Mouse (Mus musculus) stomach, embryonic 15.5 days (tissue): ENCODE data around the gene Tmem198. TPM values are rescaled to one million over a fixed set of nuclear protein-coding genes. Genes with fewer than 3 reads are reported as not detected.
A peak's percentile ranks its signal among the peaks of the same experiment; 100 is the strongest.

Experiments
- ATAC-seq: fragments of 200-750 bp; cut with Nextera tagmentation; 2 replicates; pipeline ENCODE4 v1.8.0; 2017; ENCODE audit warnings: low read depth, moderate number of reproducible peaks, moderate TSS enrichment; ENCODE audit not compliant: insufficient read depth, low FRiP score
- H3K27ac ChIP-seq: fragments of 300-500 bp; sonication (generic); 2 replicates; pipeline ENCODE4 v1.5.1; 2015; ENCODE audit warnings: mild to moderate bottlenecking, inconsistent platforms
- H3K27me3 ChIP-seq: fragments of 300-500 bp; sonication (generic); replicated peaks from 2 replicates; pipeline ENCODE4 v1.6.1; 2015; ENCODE audit warnings: inconsistent platforms
- H3K36me3 ChIP-seq: fragments of 300-500 bp; sonication (generic); 2 replicates; pipeline ENCODE4 v1.6.1; 2015; ENCODE audit warnings: inconsistent platforms
- H3K4me1 ChIP-seq: fragments of 300-500 bp; sonication (generic); 2 replicates; pipeline ENCODE4 v1.6.1; 2015; ENCODE audit warnings: inconsistent platforms
- H3K4me2 ChIP-seq: fragments of 300-500 bp; sonication (generic); 2 replicates; pipeline ENCODE4 v1.6.1; 2015; ENCODE audit warnings: mild to moderate bottlenecking, inconsistent platforms
- H3K4me3 ChIP-seq: fragments of 300-500 bp; sonication (generic); replicated peaks from 2 replicates; pipeline ENCODE4 v1.5.1; 2015; ENCODE audit warnings: inconsistent platforms
- H3K9ac ChIP-seq: fragments of 300-500 bp; sonication (generic); 2 replicates; pipeline ENCODE4 v1.6.1; 2015; ENCODE audit warnings: inconsistent platforms
- H3K9me3 ChIP-seq: fragments of 300-500 bp; sonication (generic); 2 replicates; pipeline ENCODE4 v1.6.1; 2016; ENCODE audit warnings: inconsistent platforms
- WGBS: fragments of 180-500 bp; shearing (Covaris S2); methylation state at CpG from one replicate; pipeline ENCODE4 v1.1.7; 2015; 5-methylcytosine and 5-hydroxymethylcytosine counted together
- polyA plus RNA-seq: library from polyadenylated mRNA; unstranded; fragments of >200 nt; fragmentation: Nextera tagmentation; extraction: Ambion mirVana; gene quantifications from 2 replicates; pipeline ENCODE4 v1.2.1, GENCODE M21; 2015

Tmem198 gene
- polyA plus RNA-seq, 1 experiment from 2014 or later, result 2.7 TPM

DNA sequence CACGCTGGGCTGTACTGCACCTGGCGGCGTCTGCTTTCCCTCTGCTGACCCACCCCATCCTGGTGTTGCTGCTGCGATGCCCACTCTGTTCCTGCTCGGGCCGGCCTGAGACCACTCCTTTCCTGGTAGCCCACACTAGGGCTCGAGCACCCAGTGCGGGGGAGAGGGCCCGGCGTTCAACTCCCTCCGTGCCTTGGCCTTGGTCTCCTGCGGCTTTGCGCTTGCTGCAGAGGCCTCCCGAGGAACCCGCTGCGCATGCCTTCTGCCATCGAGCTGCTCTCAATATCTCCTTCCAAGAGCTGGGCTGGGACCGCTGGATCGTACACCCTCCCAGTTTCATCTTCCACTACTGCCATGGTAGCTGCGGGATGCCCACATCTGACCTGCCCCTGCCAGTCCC lies 30.3 kb downstream of the Tmem198 start:
- Histone ChIP-seq H3K4me1 (peaks cover 24% of the 10 kb centered on the region), H3K27ac (no peak overlapping the region), H3K27me3 (no peaks in the 10 kb centered on the region), H3K36me3 (no peaks in the 10 kb centered on the region), H3K4me3 (no peak overlapping the region), H3K9ac (no peak overlapping the region), H3K9me3 (no peaks in the 10 kb centered on the region), H3K4me2 (no peak overlapping the region)
- no peak for ATAC-seq
- WGBS, result 60% methylated on average over 20 of the region's 20 CpGs

DNA sequence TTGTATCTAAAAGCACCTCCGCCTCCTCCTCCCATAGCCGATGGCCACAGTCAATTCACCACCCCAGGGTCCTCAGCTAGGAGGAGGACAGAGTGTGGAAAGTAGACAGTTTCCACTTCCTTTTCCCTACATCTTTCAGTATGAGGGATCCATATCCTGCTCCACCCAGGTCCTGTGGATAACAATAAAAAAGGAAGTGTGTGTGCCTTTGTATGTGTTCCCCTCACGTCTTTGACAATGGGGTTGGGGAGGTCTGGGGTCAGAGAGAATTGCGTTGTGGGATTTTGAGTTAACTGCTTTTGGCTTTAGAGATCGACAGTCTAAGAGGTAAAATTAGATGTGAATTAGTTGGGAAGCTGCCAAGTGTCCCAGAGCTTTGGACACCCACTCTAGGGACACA lies 30.8 kb downstream of the Tmem198 start:
- Histone ChIP-seq H3K9me3 (no peaks in the 10 kb centered on the region), H3K4me2 (no peak overlapping the region), H3K9ac (no peak overlapping the region), H3K27me3 (no peaks in the 10 kb centered on the region), H3K27ac (no peak overlapping the region), H3K4me3 (no peak overlapping the region), H3K4me1 (peaks cover 19% of the 10 kb centered on the region), H3K36me3 (no peaks in the 10 kb centered on the region)
- no peak for ATAC-seq
- 67% methylated on average over 5 of the region's 5 CpGs for WGBS

DNA sequence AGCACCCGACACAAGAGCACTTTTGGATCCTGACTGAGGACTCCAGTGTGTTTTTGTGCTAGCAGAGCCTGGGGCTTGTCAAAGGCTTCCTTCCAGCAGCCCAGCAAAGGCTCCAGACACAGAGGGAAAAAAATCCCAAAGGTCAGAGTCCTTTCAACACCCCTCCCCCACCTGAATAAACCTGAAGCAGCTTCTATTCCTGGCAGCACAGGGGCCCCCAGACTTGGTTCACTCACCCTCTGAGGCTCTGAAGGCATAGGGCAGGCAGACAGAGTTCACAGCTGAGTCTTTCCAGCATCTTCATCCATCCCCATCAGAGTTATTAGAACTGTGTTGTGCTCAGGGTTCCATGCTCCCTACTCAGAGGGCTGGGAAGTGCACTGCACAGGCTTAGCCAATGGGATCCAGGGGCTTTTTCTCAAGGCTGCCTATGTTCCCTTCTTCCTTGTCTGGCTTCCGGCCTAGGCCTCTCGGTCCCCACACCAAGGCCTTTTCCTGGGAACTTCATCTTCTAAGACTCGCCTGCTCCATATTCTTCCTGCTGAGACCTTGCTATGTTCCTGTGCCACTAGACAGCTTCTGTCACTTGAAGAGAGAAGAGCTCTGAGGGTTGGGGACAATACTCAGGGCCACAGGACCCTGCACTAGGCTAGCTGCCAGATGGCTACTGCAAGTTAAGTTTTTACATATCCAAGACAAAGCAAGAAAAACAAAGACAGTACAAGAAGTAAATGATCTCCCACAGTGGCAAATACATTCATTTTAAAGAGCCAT lies 32.3 kb downstream of the Tmem198 start:
- 48% methylated on average over 4 of the region's 4 CpGs for WGBS

DNA sequence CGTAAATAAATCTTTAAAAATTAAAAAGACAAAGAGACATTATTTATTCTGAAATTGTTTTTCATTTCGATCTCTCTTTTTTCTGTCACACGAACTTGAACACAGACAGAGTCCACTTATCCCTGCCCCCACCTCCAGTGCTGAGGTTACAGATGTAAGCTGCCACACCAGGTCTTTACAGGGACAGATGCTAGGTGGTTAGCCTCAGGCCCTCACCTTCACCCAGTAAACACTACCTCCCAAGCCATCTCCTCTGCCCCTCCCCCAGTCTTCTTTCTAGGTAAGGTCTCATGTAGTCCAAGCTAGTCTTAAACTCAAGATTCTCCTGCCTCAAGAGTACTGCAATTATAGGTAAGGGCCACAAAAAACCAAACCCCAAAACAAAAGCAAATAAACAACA lies 33.2 kb downstream of the Tmem198 start:
- Histone ChIP-seq H3K4me2 (no peak overlapping the region), H3K4me3 (no peak overlapping the region), H3K4me1 (peaks cover 8% of the 10 kb centered on the region; the same call in 1 of the 2 replicates), H3K9ac (no peak overlapping the region), H3K36me3 (no peaks in the 10 kb centered on the region), H3K27ac (no peak overlapping the region), H3K27me3 (no peaks in the 10 kb centered on the region), H3K9me3 (no peaks in the 10 kb centered on the region)
- ATAC-seq, result no peak
- WGBS, result 90% methylated on average over 3 of the region's 3 CpGs

More for the DNA sequence above, 32.3 kb downstream of the Tmem198 start:
- peak; percentile 56; the same call in 1 of the 2 replicates for ATAC-seq
- Histone ChIP-seq H3K4me2 (no peak overlapping the region), H3K9me3 (no peaks in the 10 kb centered on the region), H3K27me3 (no peaks in the 10 kb centered on the region), H3K4me1 (peaks cover 17% of the 10 kb centered on the region), H3K36me3 (no peaks in the 10 kb centered on the region), H3K27ac (peak overlapping the region; percentile 72), H3K4me3 (no peak overlapping the region), H3K9ac (no peak overlapping the region)

DNA sequence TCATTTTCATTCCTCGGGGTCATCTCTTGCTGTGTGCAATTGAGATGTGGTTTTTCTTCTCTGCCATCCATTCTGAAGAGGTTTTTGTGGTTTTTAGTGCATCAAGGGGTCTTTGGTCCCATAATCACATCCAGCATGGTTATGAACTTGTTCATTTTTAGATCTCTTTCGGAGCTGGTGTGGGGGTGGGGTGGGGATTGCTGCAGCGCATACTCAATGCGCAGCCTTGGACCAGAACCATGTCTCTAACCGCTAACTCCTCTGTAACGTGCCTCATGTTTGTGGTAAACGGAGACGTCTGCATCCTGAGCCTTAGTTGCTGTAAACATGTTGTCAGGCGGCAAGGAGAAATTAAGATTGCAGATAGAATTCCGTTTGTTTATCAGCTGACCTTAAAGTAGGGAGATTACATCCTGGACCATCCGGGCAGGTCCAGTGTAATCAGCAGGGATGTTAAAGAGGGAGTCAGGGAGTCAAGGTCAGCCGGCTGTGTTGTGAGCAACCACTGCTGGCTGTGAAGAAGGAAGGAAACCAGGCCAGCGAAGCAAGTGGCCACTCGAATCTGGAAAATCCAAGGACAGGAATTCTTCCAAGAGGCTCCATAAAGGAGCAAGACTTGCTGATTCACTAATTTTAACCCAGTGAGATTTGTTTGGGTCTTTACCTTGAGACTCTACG lies 37.5 kb downstream of the Tmem198 start:
- 62% methylated on average over 15 of the region's 15 CpGs for WGBS
- no peak overlapping the region for H3K9ac ChIP-seq

DNA sequence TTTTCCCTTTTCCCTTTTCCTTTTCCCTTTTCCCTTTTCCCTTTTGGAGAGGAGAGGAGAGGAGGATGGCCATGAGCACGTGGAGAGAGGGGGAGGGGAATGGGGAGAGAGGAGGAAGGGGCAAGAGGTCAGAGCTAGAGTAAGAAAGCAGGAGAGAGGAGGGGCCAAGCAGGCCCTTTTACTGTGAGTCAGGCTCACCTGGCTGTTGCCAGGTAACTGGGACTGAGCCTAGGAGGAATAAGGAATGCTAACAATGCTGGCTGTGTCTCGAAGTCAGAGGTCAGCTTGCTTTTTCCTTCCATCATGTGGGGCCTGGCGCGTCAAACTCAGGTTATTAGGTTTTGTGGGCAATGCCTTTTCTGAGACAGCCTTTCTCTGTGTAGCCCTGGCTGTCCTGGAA lies 38.7 kb downstream of the Tmem198 start:
- Histone ChIP-seq H3K9me3 (no peaks in the 10 kb centered on the region), H3K9ac (no peak overlapping the region), H3K4me1 (peaks cover 22% of the 10 kb centered on the region), H3K36me3 (no peaks in the 10 kb centered on the region), H3K4me3 (no peak overlapping the region), H3K27me3 (no peaks in the 10 kb centered on the region), H3K27ac (peak overlapping the region; percentile 70), H3K4me2 (no peak overlapping the region)
- 33% methylated on average over 4 of the region's 4 CpGs for WGBS
- ATAC-seq, result no peak

More for the DNA sequence above, 37.5 kb downstream of the Tmem198 start:
- Histone ChIP-seq H3K4me3 (no peak overlapping the region), H3K9me3 (no peaks in the 10 kb centered on the region), H3K4me2 (no peak overlapping the region), H3K4me1 (peaks cover 23% of the 10 kb centered on the region), H3K27ac (no peak overlapping the region), H3K27me3 (no peaks in the 10 kb centered on the region), H3K36me3 (no peaks in the 10 kb centered on the region)
- ATAC-seq, result no peak

DNA sequence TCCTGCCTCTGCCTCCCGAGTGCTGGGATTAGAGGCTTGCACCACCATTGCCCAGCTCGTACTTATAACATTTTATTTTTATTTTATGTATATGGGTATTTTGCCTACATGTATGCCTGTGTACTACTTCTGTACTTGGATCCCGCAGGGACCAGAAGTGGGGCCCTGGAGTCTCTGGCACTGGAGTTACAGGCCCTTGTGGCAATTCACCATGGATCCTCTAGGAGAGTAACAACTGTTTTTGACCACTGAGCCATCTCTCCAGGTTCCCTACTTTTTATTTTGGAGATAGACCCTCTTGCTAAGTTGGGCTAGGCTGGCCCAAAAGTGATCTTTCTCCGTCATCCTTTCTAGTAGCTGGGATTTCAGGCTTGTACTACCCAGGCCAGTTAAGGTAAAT lies 39.1 kb downstream of the Tmem198 start:
- no peaks in the 10 kb centered on the region for H3K27me3 ChIP-seq
- H3K27ac ChIP-seq, result peak overlapping the region; percentile 70
- no peak overlapping the region for H3K4me3 ChIP-seq
- no peak overlapping the region for H3K4me2 ChIP-seq
- 96% methylated on average over 4 of the region's 4 CpGs for WGBS
- H3K36me3 ChIP-seq, result no peaks in the 10 kb centered on the region
- no peak for ATAC-seq
- H3K9me3 ChIP-seq, result no peaks in the 10 kb centered on the region
- H3K9ac ChIP-seq, result no peak overlapping the region
- H3K4me1 ChIP-seq, result peaks cover 22% of the 10 kb centered on the region

DNA sequence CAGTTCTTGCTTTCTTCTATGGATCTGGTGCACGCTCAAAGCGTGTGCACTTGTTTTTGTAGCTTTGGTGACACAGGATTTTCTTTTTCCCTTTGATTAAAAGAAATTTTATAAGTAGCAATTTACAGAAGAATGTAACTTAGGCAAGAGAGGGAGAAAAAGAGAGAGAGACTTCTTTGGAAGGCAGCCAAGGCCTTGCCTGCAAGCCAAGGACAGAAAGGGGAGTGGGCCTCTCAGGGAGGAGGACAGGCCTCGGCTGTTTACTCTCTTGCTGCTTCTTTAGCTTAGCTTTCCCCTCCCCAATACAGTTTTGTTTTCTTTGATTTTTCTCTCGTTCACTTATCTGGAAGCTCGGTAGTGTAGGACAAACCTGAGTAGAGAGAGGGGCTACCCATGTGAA lies 40.2 kb downstream of the Tmem198 start:
- H3K36me3 ChIP-seq, result no peaks in the 10 kb centered on the region
- H3K27ac ChIP-seq, result peak overlapping the region; percentile 99

DNA sequence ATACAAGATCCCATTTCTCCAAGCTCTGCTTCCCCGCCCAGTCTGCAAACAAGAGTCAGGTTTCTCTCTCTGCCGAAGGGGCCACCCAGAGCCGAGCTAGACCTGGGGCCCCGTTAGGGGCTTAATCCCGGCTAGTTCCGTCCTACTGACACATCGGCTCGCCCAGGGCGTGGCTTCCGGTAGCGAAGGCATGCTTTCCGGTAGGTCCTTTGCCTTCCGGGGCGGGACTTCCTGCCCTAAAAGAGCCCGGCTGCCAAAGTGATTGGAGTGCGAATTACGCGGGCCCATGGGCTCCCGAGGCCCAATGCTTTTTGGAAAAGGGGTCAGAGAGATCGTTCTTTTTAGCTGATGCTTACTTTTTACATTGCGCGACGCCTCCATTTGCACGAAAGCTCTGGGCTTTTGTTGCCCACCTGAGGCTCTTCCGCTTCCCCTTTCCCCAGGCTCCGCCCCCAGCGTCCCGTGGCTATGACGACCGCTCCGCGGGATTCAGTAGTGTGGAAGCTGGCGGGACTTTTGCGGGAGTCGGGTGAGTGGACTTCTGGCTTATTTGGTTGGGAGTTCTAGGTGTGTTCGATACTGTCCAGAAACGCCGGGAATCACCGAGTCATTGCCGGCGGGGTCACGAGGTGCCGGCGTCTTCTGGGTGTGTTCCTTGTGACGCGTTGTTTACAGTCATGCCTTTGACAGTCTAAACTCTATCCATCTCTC lies 42.1 kb downstream of the Tmem198 start, which contains the start of gene Stk11ip:
Stk11ip (plus strand) TSS at position 209 of the 711 bp plus-strand sequence.
- Histone ChIP-seq H3K27ac (peak within 1 kb of the TSS; percentile 99), H3K4me3 (peak within 1 kb of the TSS; percentile 58), H3K9ac (peak within 1 kb of the TSS; percentile 32; the same call in 1 of the 2 replicates), H3K27me3 (no peaks in the 10 kb centered on the region), H3K4me2 (peak within 1 kb of the TSS; percentile 67), H3K36me3 (peaks cover 3% of the 10 kb centered on the region; the same call in 1 of the 2 replicates), H3K9me3 (no peaks in the 10 kb centered on the region), H3K4me1 (peaks cover 22% of the 10 kb centered on the region)
- peak; percentile 96 for ATAC-seq
- WGBS, result under 1% methylated on average over 46 of the region's 46 CpGs

More for the DNA sequence above, 40.2 kb downstream of the Tmem198 start:
- H3K9ac ChIP-seq, result no peak overlapping the region
- H3K27me3 ChIP-seq, result no peaks in the 10 kb centered on the region
- H3K9me3 ChIP-seq, result no peaks in the 10 kb centered on the region
- peaks cover 22% of the 10 kb centered on the region for H3K4me1 ChIP-seq
- ATAC-seq, result no peak
- H3K4me2 ChIP-seq, result 0 out of 2 replicates have a peak overlapping the region, but pooled peaks have one; percentile 22
- 32% methylated on average over 5 of the region's 5 CpGs for WGBS
- H3K4me3 ChIP-seq, result no peak overlapping the region

DNA sequence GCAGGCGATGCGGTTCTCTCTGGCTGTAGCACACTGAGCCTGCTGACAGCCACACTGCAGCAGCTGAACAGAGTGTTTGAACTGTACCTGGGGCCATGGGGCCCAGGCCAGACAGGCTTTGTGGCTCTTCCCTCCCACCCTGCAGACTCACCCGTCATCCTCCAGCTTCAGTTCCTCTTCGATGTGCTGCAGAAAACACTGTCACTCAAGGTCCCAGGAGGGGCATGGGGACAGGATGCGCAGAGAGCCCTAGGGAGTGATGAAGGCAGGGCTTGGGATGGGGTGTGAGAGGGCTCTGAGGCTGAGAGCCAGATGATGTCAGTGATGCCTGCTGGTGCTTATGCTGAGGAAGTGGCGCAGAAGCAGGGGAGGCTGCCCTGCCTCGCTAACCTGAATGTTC lies 45.3 kb downstream of the Tmem198 start:
- no peak for ATAC-seq
- WGBS, result 83% methylated on average over 7 of the region's 7 CpGs

DNA sequence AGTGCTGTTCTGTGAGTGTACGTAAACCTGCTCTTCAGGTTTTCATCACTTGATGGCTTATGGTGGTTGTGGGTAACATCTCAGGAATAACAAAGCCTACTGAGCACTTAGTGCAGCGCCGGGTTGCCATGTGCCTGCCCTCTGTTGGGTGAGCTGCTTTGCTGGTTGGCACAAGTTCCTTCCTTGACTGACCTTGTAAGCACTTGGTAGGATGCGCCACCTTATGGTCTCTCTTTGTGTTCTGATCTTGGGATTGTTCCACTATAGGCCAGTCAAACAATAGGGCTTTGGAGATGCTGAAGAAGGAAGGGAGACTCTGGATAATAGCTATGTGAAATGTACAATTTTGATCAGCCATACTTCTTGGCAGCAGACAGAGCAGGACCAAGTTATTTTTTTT lies 51.2 kb downstream of the Tmem198 start:
- Histone ChIP-seq H3K9ac (no peak overlapping the region), H3K4me3 (no peak overlapping the region), H3K9me3 (no peaks in the 10 kb centered on the region), H3K36me3 (peaks cover 52% of the 10 kb centered on the region; the same call in 1 of the 2 replicates), H3K27me3 (no peaks in the 10 kb centered on the region), H3K27ac (no peak overlapping the region), H3K4me1 (no peaks in the 10 kb centered on the region), H3K4me2 (no peak overlapping the region)
- no peak for ATAC-seq
- 73% methylated on average over 4 of the region's 4 CpGs for WGBS

More for the DNA sequence above, 45.3 kb downstream of the Tmem198 start:
- H3K4me2 ChIP-seq, result no peak overlapping the region
- no peaks in the 10 kb centered on the region for H3K9me3 ChIP-seq
- no peaks in the 10 kb centered on the region for H3K27me3 ChIP-seq
- H3K4me3 ChIP-seq, result no peak overlapping the region
- H3K27ac ChIP-seq, result no peak overlapping the region
- H3K36me3 ChIP-seq, result peaks cover 20% of the 10 kb centered on the region; the same call in 1 of the 2 replicates
- peaks cover 13% of the 10 kb centered on the region for H3K4me1 ChIP-seq
- H3K9ac ChIP-seq, result no peak overlapping the region
